Mouse (Mus musculus): Measurements from ENCODE around the gene Slc25a16.

DNA sequence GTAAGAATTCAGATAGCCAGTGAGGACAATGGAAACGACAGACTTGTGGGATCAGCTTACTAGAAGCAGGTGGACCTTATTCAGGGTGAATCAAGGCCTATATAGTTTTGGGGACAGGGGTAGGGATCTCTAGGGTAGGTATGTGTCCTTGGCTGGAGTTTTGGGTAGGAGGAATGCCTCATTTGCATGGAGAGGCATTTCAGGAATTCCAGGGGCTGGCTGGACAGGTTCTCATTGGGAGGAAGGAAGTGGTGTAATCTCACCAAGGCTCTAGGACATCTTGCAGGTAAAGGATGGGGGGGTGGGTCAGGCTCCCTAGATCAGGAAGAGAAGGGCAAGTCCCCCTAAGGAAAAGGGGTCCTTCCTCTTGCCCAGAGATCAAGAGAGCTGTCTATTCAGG, 17.6 kb upstream of the Slc25a16 start:
- TF ChIP-seq POLR2A (IDR thresholded peaks at IDR 0.05; ENCODE audit: control insufficient read depth, extremely low read depth, insufficient read depth, low read length, poor library complexity): no peak
- TF ChIP-seq CTCF (IDR thresholded peaks at IDR 0.05; ENCODE audit: borderline replicate concordance, control insufficient read depth, extremely low read depth, insufficient read depth, low read length, poor library complexity): no peak

Measured in thymus, adult 2 months (tissue).